Mouse (Mus musculus) erythroblast, embryonic 14.5 days (primary cell): ENCODE measurements around the gene L1td1.

Source experiments
- GATA1 ChIP-seq: IDR thresholded peaks from 2 replicates; pipeline ENCODE4 v1.6.1; 2012; ENCODE audit warnings: low read length, inconsistent platforms, mixed read lengths
- TAL1 ChIP-seq: IDR thresholded peaks from 3 replicates; pipeline ENCODE4 v1.6.1; 2012; ENCODE audit warnings: low read length, inconsistent platforms, mixed read lengths

DNA sequence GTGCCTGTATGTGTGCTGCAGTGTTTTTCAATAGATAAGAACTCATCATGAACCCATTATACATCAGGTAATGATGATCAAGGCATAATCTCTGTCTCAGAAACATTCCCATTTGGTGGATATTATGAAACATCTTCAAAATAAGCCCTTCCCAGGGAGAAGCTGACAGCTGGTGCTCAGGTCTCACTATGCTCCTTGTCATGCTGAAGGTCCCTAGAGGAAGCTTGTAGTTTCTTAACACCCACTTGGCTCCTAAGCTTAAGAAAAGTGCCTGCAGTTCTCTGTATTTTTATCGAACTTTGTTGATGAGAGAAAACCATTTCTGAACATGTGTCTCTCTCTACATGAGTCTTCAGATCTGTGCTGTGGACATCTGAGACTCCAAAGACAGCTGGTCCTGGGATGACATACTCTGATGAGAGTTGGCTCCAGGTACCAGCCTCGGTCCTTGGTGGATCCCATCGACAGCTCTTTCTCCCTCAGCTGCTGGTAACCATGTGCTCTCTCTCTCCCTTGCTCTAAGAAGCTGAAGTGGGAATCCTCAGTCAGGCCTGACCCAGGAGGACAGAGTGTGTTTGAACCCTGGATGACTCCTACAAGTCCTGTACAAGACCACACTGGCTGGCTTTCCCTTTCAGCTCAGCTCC lies 32.5 kb downstream of the L1td1 start:
- no peak for TF ChIP-seq TAL1
- TF ChIP-seq GATA1 = no peak
